Mouse (Mus musculus) C2C12 (cell line): Measurements from ENCODE around the gene Mgll. TPM values are rescaled to one million over a fixed set of nuclear protein-coding genes. Genes with fewer than 3 reads are reported as not detected.

Experiments used
- H3K27me3 ChIP-seq: one replicate; pipeline ENCODE4 v1.6.1; 2011; ENCODE audit not compliant: control insufficient read depth, insufficient read depth, insufficient read length
- H3K36me3 ChIP-seq: one replicate; pipeline ENCODE4 v1.6.1; 2011; ENCODE audit not compliant: control insufficient read depth, insufficient read depth
- H3K4me3 ChIP-seq: one replicate; pipeline ENCODE4 v1.5.1; 2011; ENCODE audit warnings: mild to moderate bottlenecking, control low read depth; ENCODE audit not compliant: poor library complexity, insufficient read depth, severe bottlenecking
- H3K79me2 ChIP-seq: one replicate; pipeline ENCODE4 v1.6.1; 2011; ENCODE audit not compliant: control insufficient read depth, insufficient read depth
- H3K79me3 ChIP-seq: one replicate; pipeline ENCODE4 v1.6.1; 2011; ENCODE audit warnings: low read depth, control low read depth
- H3ac ChIP-seq: one replicate; pipeline ENCODE3; 2011; ENCODE audit warnings: low read depth; ENCODE audit not compliant: control insufficient read depth, insufficient read length
- CEBPB ChIP-seq: IDR thresholded peaks from one replicate; pipeline ENCODE4 v1.6.1; 2011; ENCODE audit warnings: low read depth, mild to moderate bottlenecking, control low read depth, moderate library complexity
- CTCF ChIP-seq: IDR thresholded peaks from one replicate; pipeline ENCODE4 v1.5.1; 2011; ENCODE audit not compliant: control insufficient read depth, insufficient read depth, insufficient read length
- FOSL1 ChIP-seq: IDR thresholded peaks from one replicate; pipeline ENCODE4 v1.8.0; 2011; ENCODE audit warnings: mild to moderate bottlenecking, low read length; ENCODE audit not compliant: poor library complexity, insufficient read depth, severe bottlenecking
- MAX ChIP-seq: IDR thresholded peaks from one replicate; pipeline ENCODE4 v1.6.1; 2011; ENCODE audit warnings: mild to moderate bottlenecking, control low read depth
- MYOD1 ChIP-seq: IDR thresholded peaks from one replicate; pipeline ENCODE4 v1.6.1; 2011; ENCODE audit warnings: low read depth; ENCODE audit not compliant: control insufficient read depth, insufficient read length
- MYOG ChIP-seq: IDR thresholded peaks from one replicate; pipeline ENCODE4 v1.6.1; 2011; ENCODE audit not compliant: control insufficient read depth, insufficient read length; ENCODE audit errors: extremely low read depth
- USF1 ChIP-seq: IDR thresholded peaks from one replicate; pipeline ENCODE4 v1.6.1; 2011; ENCODE audit warnings: low read depth, mild to moderate bottlenecking, control low read depth, moderate library complexity
- polyA plus RNA-seq: library from polyadenylated mRNA; unstranded; fragments of >200 nt; fragmentation: generic; extraction: Trizol; gene quantifications from one replicate; pipeline ENCODE4 v1.2.1, GENCODE M21; 2012; ENCODE audit warnings: missing spikeins

Mgll gene
- polyA plus RNA-seq, 1 experiment = 1.3 TPM

DNA sequence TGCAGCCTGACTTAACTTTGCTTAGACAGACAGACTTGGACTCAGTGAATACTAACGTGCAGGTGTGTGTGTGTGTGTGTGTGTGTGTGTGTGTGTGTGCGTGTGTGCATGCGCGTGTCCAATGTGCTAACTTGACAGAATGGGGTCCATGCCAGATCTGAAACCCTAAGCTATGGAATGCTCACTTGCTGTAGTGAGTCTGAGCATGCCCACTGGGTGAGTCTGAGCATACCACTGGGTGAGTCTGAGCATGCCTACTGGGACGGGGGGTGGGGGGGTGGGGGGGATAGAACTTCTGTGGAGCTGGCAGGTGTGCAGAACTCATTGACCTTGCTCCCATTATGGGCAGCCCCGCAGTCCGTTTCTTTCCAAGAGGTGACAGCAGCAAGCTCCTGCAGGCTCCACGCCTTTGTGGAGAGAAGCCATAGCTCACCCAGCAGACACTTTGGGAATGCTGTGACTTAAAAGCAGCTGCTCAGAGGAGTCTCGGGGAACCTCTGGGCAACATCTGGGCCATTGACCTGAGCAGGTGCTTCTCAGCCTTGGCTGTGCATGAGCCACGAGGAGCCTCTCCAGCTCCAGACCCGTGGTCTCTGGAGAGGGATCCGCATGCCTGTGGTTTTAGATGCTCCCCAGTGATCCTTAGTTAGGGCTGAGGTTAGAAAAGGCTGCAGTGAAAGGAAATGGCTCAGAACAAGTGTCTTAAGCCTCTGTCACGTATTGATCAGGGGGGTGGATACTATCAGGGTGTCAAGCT, 38.4 kb downstream of the Mgll start:
- TF ChIP-seq MYOG (no peak), USF1 (no peak), FOSL1 (no peak), MAX (peak; percentile 79), CTCF (no peak), MYOD1 (peak; percentile 94)
- no peak overlapping the region for H3ac ChIP-seq
- H3K36me3 ChIP-seq = no peaks in the 10 kb centered on the region

GRCm38 (mm10) chr6:88763518-88764077, 39.4 kb downstream of the Mgll start:
- no peaks in the 10 kb centered on the region for H3K27me3 ChIP-seq
- no peak overlapping the region for H3ac ChIP-seq
- H3K36me3 ChIP-seq = no peaks in the 10 kb centered on the region
- no peak for TF ChIP-seq CTCF
- no peak for TF ChIP-seq MAX
- peak; percentile 5 for TF ChIP-seq MYOD1
- no peaks in the 10 kb centered on the region for H3K79me3 ChIP-seq
- no peak overlapping the region for H3K4me3 ChIP-seq
- H3K79me2 ChIP-seq = no peaks in the 10 kb centered on the region

More for the DNA sequence above, 38.4 kb downstream of the Mgll start:
- Histone ChIP-seq H3K27me3 (no peaks in the 10 kb centered on the region), H3K79me3 (no peaks in the 10 kb centered on the region), H3K4me3 (no peak overlapping the region), H3K79me2 (no peaks in the 10 kb centered on the region)

DNA sequence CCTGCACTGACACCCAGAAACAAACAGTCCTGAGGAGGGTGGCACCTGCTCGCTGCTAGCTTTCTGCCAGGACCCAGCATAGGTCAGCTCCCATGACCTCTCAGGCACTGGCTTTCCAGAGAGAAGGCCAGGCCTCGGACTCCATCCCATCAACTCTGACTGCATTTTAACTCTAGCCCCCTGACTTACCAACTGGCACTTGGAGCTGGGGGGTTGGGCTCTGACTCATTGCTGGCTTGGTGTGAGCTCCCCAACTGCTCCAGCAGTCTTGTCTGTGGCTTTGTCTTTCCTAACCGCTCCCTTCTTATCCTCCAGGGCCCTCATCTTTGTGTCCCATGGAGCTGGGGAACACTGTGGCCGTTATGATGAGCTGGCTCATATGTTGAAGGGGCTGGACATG, 40.1 kb downstream of the Mgll start:
- Histone ChIP-seq H3ac (no peak overlapping the region), H3K79me3 (no peaks in the 10 kb centered on the region), H3K27me3 (no peaks in the 10 kb centered on the region), H3K4me3 (no peak overlapping the region), H3K79me2 (no peaks in the 10 kb centered on the region), H3K36me3 (no peaks in the 10 kb centered on the region)
- TF ChIP-seq MYOD1 (peak; percentile 56), MAX (no peak), CTCF (no peak), FOSL1 (peak; percentile 30), MYOG (no peak), USF1 (no peak), CEBPB (no peak)

DNA sequence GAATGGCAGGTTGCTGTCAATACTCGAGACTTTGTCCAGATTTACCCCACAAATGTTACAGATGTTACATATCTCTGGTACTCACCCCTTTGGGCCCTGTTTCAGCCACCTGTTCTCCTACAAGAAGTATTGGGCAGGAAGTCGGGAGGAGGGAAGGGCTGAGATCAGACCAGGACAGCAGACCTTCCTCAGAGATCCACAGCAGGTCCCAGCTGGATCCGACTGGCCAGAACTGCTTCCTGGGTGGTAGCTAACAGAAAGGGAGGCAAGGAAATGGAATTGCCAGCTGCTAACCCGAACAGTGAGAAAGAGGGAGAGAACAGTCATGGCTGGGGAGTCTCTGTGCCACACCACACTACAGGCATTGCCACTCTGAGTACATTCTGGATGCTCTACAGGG, 43.5 kb downstream of the Mgll start:
- Histone ChIP-seq H3K4me3 (no peak overlapping the region), H3K27me3 (no peaks in the 10 kb centered on the region), H3K36me3 (no peaks in the 10 kb centered on the region), H3ac (no peak overlapping the region), H3K79me3 (no peaks in the 10 kb centered on the region), H3K79me2 (no peaks in the 10 kb centered on the region)
- TF ChIP-seq MYOD1 (no peak), MYOG (no peak)

GRCm38 (mm10) chr6:88769723-88770122, 45.5 kb downstream of the Mgll start:
- Histone ChIP-seq H3ac (no peak overlapping the region), H3K27me3 (no peaks in the 10 kb centered on the region), H3K4me3 (no peak overlapping the region), H3K36me3 (no peaks in the 10 kb centered on the region), H3K79me2 (no peaks in the 10 kb centered on the region), H3K79me3 (no peaks in the 10 kb centered on the region)
- TF ChIP-seq MYOD1 = peak; percentile 27
- no peak for TF ChIP-seq MYOG

GRCm38 (mm10) chr6:88770300-88770904, 46.2 kb downstream of the Mgll start:
- no peak overlapping the region for H3ac ChIP-seq

More at GRCm38 (mm10) chr6:88770300-88770904, 46.2 kb downstream of the Mgll start:
- Histone ChIP-seq H3K79me3 (no peaks in the 10 kb centered on the region), H3K36me3 (no peaks in the 10 kb centered on the region), H3K27me3 (no peaks in the 10 kb centered on the region), H3K4me3 (no peak overlapping the region), H3K79me2 (no peaks in the 10 kb centered on the region)
- TF ChIP-seq MYOG (no peak), USF1 (no peak), MYOD1 (no peak), CTCF (no peak), FOSL1 (no peak), CEBPB (no peak), MAX (no peak)
